Mouse (Mus musculus): ENCODE results near the gene Kcne2.

DNA sequence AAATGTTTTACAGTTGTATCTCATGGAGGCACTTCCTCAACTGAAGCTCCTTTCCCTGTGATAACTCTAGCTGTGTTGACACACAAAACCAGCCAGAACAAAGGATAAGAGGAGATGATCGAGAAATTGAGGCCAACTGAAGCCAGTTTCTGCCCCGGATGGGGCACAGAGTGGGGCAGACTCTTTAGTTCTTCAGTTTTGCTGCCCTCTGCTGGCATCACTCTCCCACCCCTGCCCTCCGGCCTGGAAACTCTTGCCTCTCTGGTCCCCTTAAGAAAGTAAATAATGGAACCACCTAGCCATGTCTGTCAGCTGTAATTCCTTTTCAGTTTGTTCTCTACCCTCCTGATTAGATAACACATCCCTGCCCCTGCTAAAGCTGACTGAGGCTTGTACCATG, 15.8 kb downstream of the Kcne2 start:
- TF ChIP-seq GATA1 (IDR thresholded peaks at IDR 0.05; ENCODE audit: borderline replicate concordance, low read length) (no peak), FLI1 (IDR thresholded peaks at IDR 0.05; ENCODE audit: low read length) (no peak)

All from megakaryocyte, embryonic 14.5 days (primary cell).